Mouse (Mus musculus): ENCODE data around the gene E130208F15Rik. TPM values are rescaled to one million over a fixed set of nuclear protein-coding genes. Genes with fewer than 3 reads are reported as not detected.

The E130208F15Rik gene
- total RNA-seq, 1 experiment from 2014 or later = 6.6 TPM

DNA sequence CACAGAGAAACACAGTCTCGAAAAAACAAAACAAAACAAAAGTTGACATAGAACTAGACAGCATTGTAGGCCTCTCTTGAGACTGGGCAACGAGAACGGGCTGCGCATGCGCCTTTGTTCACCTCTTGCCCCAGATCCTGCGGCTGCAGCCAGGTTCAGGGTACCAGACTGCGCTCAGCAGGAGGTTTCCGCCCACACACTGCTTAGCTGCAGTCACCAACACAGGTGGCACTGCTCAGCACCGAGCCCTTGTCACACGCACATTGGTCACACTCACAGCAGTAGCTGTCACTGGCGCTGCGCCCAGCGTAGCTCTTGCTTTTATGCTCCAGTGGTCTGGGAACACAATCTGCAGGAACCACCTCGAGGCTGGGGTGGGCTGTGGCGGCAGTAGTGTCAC, 5.6 kb downstream of the E130208F15Rik start:
- ATAC-seq (ENCODE audit: extremely low read depth, insufficient number of reproducible peaks, low FRiP score, poor library complexity, severe bottlenecking) = no peak

DNA sequence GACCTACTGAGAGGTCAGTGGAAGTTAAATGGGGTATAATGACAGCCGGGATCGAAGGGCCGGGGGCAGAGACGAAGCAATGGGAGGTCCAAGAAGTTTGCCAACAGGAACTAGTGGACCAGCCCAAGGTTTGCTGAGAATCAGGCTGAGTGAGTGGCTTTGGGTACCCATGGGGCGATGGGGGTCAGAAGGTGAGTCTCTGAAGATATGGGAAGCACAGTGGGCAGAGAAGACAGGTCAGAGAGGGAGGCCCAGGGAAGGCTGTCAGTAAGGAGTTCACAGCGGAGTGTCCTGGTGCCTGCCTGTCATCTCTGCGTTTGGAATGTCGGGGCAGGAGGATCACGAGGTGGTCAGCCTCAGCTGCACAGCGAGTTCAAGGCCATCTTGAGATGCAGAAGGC, 6.8 kb downstream of the E130208F15Rik start:
- ATAC-seq (ENCODE audit: extremely low read depth, insufficient number of reproducible peaks, low FRiP score, poor library complexity, severe bottlenecking) = no peak

DNA sequence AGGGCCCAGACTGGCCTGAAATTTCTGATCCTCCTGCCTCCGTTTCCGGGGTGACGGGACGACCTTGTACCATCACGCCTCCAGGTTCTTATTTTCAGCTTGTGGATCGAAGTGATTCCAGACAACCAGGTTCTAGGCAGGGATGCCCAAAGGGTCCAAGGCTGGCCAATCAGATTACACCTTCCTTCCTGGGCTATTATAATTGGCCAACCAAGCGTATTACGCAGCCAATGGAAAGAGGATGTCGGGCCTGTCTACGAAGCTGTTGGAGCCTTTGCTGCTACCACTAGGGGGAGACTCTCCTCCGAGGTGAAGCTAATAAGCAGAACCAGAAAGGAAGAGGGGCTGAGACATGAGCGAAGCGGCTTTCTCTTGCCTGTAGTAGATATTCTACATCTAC, 10.3 kb downstream of the E130208F15Rik start:
- peak; percentile 84 for ATAC-seq (ENCODE audit: extremely low read depth, insufficient number of reproducible peaks, low FRiP score, poor library complexity, severe bottlenecking)

DNA sequence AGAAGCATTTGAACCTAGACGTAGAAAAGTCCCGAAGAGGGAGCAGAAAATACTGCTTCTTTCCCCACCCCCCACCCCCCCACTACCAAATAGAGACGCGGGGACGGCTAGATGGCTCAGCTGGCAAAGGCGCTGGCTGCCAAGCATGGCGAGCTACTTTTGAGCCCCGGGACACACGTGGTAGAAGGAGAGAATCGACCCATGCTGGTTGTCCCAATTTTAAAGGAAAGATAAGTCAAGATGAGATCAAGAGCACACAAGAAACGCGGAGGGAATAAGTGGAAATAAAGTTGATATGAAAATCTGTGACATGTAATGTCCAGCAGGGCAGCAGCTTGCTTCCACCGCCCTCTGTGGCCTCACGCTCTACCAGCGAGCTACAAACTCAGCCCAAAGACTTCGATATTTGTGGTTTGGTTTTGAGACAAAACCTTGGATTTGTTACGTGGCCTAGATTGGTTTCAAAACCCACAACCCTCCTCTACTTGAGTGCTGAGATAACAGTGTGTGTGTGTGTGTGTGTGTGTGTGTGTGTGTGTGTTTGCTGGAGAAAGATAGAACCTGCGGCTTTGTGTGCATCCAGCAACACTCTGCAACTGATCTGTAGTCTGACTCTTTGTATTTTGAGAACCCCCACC, 11.2 kb downstream of the E130208F15Rik start:
- no peak for ATAC-seq (ENCODE audit: extremely low read depth, insufficient number of reproducible peaks, low FRiP score, poor library complexity, severe bottlenecking)

DNA sequence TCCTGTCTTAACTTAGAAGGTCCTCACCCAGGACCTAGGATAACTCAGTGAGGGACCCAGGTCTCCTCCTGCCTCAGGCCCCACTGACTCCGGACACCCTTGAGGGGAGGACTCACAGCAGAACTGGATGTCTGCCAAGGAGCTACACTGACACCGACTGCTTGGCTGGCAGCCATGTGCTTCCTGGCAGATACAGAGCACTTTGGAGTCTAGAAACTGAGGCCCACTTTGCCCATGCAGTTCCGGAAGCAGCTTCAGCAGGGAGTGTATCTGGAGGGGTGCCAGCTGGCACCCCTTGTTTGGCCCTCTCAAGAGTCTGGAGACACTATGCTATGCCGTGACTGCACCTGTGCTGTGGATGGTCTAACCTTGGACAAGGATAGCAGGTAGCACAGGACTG, 11.9 kb downstream of the E130208F15Rik start:
- ATAC-seq (ENCODE audit: extremely low read depth, insufficient number of reproducible peaks, low FRiP score, poor library complexity, severe bottlenecking) = no peak

DNA sequence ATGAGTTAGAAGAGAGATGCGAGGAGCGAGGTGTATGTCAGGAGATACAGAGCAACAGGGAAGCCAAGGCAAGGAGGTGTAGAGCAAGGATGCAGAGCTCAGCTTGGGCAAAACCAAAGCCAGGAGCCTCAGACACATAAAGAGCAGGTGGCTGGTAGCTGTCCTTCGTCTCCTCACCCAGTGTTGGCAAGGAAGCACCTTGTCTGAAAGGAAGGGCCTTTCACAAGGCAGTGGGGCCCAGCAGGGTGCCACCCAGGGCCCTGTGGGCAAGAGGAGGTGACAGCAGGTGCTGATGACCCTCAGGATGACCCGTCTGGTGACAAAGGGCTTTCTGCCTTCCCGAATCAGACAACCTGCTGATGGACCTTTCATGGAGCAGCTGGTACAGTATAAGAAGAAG, 13.0 kb downstream of the E130208F15Rik start:
- no peak for ATAC-seq (ENCODE audit: extremely low read depth, insufficient number of reproducible peaks, low FRiP score, poor library complexity, severe bottlenecking)

DNA sequence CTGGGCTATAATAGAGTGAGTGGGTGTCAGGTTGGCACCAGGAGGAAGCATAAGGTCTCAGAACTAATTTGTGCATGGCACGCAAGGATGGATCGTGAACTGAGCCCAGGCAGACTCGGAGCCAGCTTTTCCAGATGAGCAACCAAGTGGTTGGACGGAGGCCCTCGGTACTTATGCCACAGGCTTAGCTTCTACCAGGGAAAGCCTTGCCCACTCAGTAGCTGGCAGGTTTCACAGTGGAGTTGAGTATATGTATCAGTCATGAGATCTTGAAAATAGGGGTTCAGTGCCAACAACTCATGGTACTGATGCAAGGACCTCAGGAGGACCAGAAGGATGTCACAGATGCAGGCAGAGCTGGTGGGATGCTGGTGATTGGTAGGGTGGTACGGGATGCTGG, 14.1 kb downstream of the E130208F15Rik start:
- ATAC-seq (ENCODE audit: extremely low read depth, insufficient number of reproducible peaks, low FRiP score, poor library complexity, severe bottlenecking) = no peak

DNA sequence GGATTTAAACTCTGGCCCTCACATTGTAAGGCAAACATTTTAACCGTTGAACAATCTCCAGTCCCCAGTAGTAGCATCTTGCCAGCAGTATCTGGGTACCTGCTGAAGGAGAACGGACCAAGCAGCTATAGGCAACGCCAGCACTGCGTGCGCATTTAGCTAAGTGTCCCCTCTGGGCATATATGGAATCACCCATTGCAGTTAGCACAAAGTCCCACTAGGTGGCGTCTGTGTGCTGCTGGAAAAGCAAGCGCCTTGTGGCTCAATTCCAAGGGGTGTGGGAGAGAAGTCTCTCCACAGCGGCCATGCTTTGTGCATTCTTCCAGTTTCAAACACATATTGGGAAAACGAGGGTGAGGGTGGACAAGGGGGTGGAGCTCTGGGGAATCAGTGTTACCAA, 14.8 kb downstream of the E130208F15Rik start:
- peak; percentile 37; the same call in 1 of the 2 replicates for ATAC-seq (ENCODE audit: extremely low read depth, insufficient number of reproducible peaks, low FRiP score, poor library complexity, severe bottlenecking)

DNA sequence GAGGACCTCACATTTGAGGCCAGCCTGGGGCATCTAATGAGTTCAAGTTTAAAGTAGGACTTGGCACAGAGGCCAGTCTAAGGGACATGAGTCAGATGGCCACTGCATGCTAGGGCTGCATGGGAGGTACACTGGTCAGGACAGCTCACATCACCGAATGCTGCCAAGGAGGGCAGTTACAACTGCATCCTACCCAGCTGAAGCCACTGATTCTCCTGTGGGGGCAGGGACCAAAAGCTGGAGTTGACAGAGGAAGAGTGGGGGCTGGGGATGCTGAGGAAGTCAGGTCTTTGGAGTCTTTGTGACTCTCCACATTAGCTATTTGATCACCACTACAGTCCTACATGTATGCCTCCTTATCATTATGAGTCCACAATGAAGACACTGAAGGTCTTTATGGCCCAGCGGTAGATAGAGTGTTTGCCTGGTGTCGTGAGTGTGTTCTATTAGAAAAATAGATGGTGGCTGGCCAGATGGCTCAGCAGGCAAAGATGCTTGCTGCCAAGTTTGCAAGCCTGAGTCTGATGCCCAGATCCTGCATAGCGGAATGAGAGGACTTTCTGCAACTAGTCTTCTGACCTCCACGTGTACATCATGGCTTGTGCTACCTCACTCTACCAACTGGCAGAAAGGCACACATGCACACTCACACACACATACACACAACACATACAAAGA, 18.0 kb downstream of the E130208F15Rik start:
- no peak for ATAC-seq (ENCODE audit: extremely low read depth, insufficient number of reproducible peaks, low FRiP score, poor library complexity, severe bottlenecking)

DNA sequence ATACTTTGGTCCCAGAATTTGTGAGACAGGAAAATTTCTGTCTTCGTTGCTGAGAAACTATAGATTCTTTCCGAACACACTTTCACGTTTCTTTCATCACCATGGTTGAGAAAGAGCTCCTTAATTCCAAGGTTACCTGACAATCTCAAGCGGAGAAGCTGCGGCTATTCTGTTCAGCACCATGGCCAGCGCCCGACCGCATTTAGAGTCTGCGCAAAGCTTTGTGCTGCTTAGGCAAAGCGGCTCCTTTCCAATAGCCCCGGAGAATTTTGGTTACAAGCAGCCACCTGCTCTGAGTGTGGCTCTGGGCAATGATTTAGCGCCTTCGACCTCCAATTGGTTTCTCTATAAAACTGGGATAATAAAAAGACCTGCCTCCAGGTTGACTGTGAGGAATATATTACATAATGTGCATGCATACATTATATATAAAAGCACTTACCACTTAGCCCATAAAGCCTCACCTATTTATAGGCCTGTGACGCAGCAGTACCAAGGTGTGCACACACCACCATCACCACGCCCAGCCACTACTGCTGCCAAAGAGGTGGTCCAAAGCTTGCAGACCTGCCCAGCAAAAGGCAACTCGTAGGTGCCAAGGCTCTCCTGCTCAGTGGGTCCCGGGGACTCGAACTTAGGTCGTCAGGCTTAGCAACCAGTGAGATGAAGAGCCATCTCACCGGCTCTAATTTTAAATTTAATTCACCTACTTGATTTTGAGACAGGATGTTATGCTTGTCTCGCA, 25.3 kb downstream of the E130208F15Rik start:
- no peak for ATAC-seq (ENCODE audit: extremely low read depth, insufficient number of reproducible peaks, low FRiP score, poor library complexity, severe bottlenecking)

DNA sequence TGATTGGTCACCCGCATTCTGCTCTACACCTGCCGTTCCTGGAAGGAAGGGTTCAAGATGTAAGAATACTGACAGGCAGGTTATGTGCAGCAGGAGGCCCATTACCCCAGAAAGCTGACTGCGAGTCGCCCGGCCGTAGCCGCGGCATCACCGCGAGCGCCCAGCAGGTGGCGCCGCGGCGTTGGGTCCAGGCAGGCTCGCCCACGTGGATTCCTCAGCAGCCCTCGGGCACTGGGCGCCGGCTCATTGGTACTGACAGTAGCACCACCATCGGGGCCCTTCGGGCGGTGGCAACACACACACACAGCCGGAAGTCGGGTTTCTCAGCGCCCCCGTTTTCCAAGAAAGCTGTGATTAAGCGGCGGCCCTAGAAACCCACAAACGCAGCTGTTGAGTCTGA, 26.3 kb downstream of the E130208F15Rik start:
- no peak for ATAC-seq (ENCODE audit: extremely low read depth, insufficient number of reproducible peaks, low FRiP score, poor library complexity, severe bottlenecking)

DNA sequence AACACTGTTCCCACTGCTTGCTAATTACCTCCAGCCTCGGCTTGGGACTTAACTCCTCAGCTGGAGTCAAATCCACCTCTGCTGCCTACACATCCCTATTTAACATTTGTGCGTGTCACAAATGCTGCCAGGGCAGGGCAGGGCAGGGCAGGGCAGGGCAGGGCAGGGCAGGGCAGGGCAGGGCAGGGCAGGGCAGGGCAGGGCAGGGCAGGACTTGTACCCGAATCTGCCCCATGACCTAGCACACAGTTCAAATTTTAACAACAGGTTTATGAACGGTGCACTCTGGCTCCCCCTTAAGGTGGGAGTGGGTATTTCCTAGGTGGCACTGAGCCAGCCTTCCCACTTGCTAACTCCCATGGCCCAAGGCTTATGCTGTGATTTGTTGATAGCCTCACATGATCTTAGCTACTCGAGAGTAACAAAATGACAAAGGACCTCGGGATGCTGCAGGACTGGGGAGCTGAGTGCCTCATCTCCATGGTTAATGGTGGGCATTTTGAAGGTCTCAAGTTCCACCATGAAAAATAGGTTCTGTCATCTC, 31.8 kb downstream of the E130208F15Rik start:
- ATAC-seq (ENCODE audit: extremely low read depth, insufficient number of reproducible peaks, low FRiP score, poor library complexity, severe bottlenecking) = peak; percentile 40

DNA sequence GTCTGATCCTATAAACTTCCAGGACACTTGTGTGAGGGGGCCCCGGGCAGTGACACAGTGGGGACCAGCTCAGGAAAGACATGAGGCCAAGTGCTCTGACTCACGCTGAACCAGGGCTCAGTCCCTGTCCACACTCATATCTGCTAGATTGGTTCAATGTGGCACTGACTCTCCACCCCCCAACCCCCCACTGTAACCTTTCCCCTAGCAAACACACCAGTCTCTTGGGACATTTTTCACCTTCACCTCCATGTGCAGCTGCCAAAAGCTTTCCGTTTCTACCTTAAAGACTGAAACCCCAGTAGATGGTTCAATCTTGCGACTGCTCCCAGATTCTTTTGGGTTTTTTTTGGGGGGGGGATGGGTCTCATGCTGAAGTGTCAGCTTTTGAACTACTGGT, 32.5 kb downstream of the E130208F15Rik start:
- no peak for ATAC-seq (ENCODE audit: extremely low read depth, insufficient number of reproducible peaks, low FRiP score, poor library complexity, severe bottlenecking)

DNA sequence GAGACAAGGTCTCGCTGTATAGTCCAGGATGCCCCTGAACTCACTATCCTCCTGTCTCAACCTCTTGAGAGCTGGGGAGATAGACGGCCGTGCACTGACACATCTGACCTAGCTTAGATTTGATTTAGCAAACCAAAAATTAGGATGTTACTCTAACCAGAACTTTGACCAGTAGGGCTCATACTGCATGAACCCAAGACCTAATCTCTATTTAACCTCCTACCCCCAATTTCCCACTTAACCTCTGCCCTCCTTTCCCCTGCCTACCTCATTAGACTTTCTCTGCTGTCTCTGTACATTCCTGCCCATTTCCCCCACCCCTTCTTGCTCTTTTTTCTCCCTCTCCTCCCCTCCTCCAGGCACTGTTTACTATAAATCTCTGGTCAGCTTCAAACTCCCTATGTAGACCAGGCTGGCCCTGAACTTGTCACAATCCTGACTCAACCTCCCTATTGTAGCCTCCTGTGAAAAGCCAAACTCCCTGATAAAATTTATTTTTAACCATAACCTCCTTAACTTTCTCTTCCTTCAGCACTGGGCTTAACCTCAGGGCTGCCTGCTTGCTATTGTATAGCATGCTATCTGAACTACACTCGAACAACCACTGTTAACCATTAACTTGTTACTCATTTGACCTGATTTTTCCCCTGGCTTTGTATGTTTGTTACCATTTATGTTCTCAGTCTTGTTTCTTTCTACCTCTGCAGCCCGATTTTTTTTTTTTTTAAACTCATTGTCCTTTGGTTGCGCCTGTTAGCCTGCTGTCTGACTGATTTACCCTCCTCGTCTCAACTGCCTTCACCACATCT, 37.0 kb downstream of the E130208F15Rik start:
- ATAC-seq (ENCODE audit: extremely low read depth, insufficient number of reproducible peaks, low FRiP score, poor library complexity, severe bottlenecking) = no peak

DNA sequence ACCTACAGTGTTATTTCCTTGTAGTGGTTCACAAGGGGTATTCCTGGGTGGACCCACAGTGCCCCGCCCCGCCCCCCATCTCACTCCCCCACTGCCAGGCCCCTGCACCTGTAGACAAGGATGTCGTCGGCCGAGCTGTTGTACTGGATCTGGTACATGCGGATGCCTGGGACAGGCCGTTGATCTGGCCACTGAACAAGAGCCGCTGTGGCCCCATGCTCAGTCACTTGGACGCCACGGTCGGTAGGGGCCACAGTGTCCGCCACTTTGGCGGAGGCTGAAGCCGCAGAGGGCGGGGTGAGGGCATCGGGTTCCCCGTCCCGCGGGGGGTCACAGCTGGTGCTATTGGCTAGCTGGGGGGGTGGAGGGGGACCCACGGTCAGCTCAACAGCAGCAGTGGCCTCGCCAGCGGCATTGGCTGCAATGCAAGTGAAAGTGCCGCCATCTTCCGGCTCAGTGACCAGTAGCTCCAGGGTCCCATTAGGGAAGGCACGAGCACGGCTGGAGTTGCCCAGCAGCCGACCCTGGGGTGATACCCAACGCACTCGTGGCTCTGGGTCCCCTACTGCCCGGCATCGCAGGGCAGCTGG, 37.8 kb downstream of the E130208F15Rik start:
- no peak for ATAC-seq (ENCODE audit: extremely low read depth, insufficient number of reproducible peaks, low FRiP score, poor library complexity, severe bottlenecking)

DNA sequence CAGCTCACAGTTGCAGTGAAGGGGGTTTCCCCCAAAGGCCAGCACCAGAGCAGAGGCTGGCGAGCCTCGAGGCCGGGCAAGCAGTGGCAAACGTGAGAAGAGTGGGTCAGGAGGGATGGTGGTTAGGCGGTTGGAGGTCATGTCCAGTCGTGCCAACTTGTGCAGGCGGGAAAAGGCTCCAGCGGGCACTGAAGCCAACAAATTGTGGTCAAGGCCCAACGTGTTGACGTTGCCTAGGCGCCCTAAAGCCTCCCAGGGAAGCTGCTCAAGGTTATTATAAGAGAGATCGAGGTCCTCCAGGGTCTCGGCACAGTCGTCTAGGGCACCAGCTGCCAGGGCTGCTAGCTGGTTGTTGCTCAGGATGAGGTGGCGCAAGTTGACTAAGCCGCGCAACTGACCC, 38.5 kb downstream of the E130208F15Rik start:
- ATAC-seq (ENCODE audit: extremely low read depth, insufficient number of reproducible peaks, low FRiP score, poor library complexity, severe bottlenecking) = no peak

DNA sequence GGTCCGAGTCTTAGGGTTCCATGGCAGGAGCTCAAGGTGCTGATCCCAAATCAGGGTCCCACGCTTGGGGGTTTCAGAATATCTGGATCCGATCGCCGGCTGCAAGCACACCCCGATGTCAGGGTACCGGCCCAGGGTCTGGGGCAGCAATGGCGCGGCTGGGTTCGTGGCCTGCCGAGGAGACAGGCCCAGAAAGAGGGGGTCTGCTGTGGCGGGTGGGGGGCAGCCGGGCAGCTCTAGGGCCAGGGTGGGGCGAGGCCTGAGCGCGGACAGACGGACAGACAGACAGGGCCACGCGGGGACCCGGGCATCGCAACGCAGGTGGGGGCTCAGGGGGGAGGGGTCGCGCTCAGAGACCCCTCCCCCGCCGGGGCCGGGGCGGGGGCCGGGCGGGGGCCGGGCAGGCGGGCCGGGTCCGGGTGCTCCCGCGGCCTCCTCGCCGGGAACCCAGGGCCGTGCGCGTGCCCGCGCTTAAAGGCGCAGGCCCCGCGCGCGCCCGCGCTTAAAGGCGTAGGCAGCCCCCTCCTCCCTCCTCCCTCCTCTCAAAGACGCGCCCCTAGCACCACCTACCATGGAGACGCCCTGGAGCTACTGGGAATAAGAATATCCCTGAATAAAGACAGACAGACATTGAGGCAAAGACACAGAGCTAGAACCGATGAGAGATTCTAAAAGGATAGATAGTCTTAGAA, 41.3 kb downstream of the E130208F15Rik start, which contains the start of gene Lrfn3:
Gene Lrfn3, minus strand, starts transcription at position 121 of the 692 bp plus-strand sequence.
- ATAC-seq (ENCODE audit: extremely low read depth, insufficient number of reproducible peaks, low FRiP score, poor library complexity, severe bottlenecking) = no peak

DNA sequence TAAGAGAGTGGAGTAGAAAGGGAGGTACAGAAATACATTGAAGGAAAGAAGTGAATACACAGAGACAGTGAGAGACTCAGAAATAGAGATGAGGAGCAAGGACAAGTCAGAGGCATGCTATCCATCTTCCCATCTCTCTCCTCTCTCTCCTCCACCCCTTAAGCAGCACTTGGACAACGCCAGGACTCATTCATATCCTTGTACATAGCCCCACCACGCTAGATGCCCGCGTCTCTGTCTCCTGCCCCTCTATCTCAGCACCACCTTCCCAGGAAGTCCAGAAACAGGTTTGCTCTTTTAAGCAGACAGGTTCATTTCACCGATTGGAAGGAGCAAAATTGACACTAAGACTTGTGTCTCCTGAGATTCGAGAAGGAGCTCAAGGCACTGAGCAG, 41.8 kb downstream of the E130208F15Rik start:
- ATAC-seq (ENCODE audit: extremely low read depth, insufficient number of reproducible peaks, low FRiP score, poor library complexity, severe bottlenecking) = no peak

Measured in neutrophil, adult 5-6 weeks (primary cell).